Mouse (Mus musculus) NIH3T3 (cell line): ENCODE results near the gene Hist1h2bh.
"Not testable (repeated sequence)": the region's sequence is repeated elsewhere in the genome, so short reads cannot be mapped to it uniquely, and the experiment has no call there.

Source experiments
- DNase-seq: peaks from one replicate; pipeline ENCODE4 v3.0.0-alpha.2; 2012; ENCODE audit warnings: low read depth

Gene Hist1h2bh

DNA sequence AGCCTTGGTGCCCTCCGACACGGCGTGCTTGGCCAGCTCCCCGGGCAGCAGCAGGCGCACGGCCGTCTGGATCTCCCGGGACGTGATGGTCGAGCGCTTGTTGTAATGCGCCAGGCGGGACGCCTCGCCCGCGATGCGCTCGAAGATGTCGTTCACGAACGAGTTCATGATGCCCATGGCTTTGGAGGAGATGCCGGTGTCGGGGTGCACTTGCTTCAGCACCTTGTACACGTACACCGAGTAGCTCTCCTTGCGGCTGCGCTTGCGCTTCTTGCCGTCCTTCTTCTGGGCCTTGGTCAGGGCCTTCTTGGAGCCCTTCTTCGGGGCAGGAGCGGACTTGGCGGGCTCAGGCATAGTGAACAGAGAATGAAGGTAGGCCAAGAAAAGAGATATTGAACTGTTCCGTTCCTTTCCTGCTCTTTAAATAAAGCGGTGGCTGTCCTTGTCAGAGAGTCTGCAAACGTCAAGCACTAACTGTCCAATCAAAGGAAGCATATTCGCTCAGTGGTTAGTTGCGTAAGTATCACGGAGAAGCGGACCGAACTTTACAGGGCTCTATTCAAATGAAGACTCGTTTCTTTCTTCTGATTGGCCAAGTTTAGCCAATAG, at the start of gene Hist1h2bh:
TSS of gene Hist1h2bh (minus strand) at position 394 of the 609 bp plus-strand sequence.
- peak; percentile 88 for DNase-seq

DNA sequence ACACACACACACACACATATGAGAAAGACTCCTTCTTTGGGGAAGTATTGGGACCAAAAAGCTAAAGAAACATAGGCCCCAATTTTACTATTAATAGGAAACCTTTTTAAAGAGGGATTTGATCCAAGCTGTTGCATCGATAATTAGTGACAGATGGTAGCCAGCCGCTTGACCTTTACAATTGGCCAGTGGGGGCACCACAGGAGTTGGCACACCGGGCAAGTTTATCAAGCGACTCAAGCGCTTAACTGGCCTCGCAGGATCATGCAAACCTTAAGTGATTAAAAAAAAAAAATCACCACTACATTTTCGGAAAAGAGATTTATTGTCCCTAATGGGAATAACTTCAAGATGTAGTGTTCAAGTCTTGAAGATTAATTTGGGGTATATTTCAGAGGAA, 49.4 kb upstream of the Hist1h2bh start:
- peak; percentile 43 for DNase-seq

- DNase-seq = not testable (repeated sequence)
Measured at GRCm38 (mm10) chr13:23591886-23592285, 48.7 kb upstream of the Hist1h2bh start.

DNA sequence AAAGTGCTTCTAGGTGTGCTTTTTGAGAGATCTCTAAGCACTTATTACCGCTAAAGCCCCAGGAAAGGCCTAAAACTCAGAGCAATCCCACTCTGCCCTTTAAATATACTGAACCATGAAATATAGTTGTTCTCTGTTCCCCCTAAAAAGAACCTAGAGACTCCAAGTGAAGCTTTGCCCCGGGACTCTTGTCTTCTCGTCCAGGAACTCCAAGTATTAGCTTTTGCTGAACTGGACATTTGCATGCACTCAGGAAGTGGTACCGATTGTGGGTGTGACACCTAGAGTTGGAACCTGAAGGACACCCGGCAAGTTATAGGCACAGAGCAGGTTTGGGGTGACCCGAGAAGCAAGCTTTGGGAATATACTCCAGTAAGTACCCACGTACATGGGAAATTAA, 48.0 kb upstream of the Hist1h2bh start:
- DNase-seq = no peak

- peak; percentile 17 for DNase-seq
Measured at GRCm38 (mm10) chr13:23586940-23587225, 43.7 kb upstream of the Hist1h2bh start.

DNA sequence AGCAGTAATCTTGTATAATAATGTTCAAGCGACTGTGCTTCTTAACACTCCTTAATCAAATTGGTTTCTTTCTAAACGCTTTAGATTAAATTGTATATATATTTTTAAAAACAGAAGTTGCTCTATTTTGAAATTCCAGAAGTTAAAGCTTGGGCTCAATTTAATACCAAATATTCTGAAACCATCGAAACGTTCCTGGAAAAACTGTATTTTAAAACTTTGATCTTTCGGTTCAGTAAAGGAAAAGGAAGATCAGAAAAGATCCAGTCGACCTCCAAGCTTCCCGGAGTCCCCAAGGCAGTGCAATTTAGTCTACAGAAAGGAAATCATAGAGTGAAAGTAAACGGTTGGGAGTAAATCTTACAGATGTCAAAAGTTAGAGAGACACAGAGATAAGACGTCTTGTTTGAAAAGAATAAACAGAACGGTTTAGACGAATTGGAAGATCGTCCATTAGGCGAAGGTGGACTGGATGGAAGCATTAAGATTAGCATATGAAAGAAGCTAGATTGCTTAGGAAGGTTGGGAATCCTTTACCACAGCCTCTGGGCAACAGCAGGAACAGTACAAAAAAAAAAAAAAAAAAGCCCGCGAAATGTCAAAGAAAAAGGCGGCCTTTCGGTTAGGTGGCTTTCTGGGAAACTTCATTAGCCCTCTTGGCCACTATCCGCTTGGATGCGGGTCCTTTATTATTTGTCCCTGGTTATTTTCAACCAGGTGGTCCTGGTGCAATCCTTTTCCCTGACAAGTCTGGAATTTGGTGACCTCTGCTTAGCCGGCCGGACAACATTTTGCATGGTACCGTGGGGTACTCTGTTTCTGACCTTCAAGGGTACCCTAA, 43.1 kb upstream of the Hist1h2bh start:
- DNase-seq = peak; percentile 16

DNA sequence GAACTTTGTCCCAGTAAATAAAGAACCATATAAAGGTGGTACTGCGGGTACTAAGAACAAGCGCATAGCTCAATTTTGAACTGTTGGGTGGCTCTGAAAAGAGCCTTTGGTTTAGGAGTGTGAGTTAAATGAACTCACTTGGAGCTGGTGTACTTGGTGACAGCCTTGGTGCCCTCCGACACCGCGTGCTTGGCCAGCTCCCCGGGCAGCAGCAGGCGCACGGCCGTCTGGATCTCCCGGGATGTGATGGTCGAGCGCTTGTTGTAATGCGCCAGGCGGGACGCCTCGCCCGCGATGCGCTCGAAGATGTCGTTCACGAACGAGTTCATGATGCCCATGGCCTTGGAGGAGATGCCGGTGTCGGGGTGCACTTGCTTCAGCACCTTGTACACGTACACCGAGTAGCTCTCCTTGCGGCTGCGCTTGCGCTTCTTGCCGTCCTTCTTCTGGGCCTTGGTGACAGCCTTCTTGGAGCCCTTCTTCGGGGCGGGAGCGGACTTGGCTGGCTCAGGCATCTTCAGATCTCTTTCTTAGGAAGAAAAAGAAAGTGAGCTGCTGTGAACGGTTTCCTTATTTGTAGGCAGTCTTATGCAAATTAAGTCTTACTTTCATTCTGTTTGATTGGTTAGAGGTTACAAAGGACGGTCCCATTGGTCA, 42.4 kb upstream of the Hist1h2bh start:
- peak; percentile 85 for DNase-seq

- peak; percentile 81 for DNase-seq
Measured at GRCm38 (mm10) chr13:23585029-23585441, 41.8 kb upstream of the Hist1h2bh start.

- DNase-seq = peak; percentile 18
Measured at GRCm38 (mm10) chr13:23584331-23584730, 41.1 kb upstream of the Hist1h2bh start.

GRCm38 (mm10) chr13:23583387-23584068, 40.3 kb upstream of the Hist1h2bh start:
- no peak for DNase-seq

DNA sequence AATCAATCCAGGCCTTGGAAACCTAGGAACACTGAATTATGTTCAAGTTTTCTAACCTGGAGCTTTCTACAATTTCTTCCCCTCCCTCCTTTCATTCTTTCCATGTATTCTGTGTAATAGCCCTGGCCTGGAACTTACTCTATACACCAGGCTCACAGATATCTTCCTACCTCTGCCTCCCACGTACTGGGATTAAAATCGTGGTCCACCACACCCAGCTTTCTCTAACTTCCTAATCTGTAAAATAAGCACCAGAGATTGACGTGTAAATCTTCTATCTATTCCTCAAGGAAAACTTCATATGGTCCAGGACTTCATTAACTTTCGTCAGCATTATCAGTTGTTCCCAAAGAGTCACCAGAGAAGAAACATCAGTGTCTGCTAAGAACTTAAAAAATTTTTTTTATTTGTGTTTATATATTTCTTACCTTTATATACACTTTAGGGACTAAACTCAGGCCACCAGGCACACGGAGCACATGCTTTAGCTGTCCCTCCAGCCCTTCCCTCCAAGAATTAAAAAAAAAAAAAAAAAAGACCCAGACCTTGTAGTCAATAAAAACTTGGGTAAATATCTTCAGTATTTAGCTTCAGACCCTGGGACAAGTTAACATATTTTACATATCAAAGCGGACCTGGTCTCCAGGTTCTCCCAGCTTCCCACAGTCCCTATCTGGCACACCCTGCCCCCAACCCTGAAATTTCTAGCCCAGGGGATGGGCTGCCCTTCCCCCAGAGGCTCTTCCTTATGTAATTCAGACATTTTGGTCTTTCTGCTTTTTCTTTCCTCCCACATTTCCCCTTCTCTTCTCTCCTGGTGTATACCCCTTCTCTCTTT, 39.2 kb upstream of the Hist1h2bh start:
- DNase-seq = no peak

DNA sequence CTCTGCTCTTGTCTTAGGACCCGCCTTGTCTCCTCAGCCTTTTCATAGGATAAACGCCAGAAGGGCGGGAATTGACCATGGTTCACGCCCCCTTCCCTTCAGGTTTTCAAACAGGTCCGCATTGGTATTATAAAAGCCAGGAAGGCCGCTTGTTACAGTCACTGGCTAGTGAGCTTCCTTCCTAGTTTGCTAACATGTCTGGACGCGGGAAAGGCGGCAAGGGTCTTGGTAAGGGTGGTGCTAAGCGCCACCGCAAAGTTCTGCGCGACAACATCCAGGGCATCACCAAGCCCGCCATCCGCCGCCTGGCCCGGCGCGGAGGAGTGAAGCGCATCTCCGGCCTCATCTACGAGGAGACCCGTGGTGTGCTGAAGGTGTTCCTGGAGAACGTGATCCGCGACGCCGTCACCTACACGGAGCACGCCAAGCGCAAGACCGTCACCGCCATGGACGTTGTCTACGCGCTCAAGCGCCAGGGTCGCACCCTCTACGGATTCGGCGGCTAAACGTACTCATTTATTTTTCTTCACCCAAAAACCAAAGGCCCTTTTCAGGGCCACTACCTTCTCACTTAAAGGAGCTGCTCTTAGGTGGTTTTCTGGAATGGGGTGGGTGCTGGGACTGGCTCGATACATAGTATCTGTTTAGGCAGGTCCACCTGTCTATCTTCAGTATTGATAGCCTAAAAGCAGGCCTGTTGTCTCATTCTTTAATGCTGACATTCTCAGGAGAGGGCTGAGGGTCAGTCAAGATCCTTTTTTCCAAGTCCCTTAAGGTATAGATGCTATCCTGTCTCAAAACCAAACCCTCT, 38.4 kb upstream of the Hist1h2bh start, which contains the start of gene Hist1h4d:
TSS of gene Hist1h4d (plus strand) at position 191 of the 811 bp plus-strand sequence.
- peak; percentile 97 for DNase-seq

GRCm38 (mm10) chr13:23577835-23578234, 34.6 kb upstream of the Hist1h2bh start:
- no peak for DNase-seq

- no peak for DNase-seq
Measured at GRCm38 (mm10) chr13:23576906-23577639, 33.9 kb upstream of the Hist1h2bh start.

DNA sequence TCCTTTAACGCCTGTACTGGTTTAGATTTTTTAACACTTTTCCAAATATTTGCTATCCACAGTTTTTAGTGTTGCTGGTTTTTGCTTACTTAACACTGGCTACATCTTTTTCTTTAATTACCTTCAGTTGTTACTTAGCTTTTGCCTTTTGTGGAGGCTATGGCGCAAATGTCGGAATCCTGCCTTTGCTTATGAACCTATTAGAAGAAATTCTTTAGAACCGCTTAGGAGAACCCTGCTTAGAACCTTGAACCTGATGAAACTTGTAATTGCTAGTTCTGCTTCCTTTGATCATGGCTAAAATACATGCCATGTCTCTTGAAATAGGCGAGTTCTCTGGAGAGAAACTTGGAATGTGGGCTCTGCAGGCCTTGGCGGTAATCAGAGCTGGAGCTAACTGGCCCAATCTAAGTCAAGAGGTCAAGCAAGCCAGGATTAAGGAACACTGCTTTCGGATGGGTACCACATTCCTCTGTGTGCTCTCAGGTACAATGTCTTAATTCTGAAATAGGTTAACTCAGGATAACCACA, 33.2 kb upstream of the Hist1h2bh start:
- DNase-seq = peak; percentile 31

- not testable (repeated sequence) for DNase-seq
Measured at GRCm38 (mm10) chr13:23575864-23576313, 32.7 kb upstream of the Hist1h2bh start.

DNA sequence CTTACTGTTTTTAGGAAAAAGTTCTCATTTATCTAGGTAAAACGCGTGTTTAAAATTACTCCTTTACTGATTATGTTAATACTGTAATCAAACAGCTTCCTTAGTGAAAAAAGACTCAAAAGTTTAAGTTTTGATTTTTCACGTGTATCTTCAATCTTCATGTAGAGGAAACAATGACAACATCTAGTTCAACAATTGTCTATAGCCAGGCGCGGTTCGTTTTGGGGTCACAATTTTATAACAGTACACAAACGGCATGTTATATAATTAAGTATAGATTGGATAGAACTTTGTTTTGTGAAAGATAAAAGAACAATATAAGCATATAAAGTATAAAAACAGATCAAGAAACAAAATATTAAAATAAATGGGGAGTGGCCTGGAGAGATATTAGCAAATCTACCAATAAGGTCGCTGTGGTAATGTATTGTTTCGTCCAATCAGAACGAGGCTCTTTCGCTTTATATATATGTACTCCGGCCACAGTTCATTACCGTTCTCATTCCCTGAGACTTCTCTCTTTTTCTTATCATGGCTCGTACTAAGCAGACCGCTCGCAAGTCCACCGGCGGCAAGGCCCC, 32.2 kb upstream of the Hist1h2bh start, which contains the start of gene Hist1h3d:
TSS of gene Hist1h3d (plus strand) at position 493 of the 581 bp plus-strand sequence.
- DNase-seq = peak; percentile 84

DNA sequence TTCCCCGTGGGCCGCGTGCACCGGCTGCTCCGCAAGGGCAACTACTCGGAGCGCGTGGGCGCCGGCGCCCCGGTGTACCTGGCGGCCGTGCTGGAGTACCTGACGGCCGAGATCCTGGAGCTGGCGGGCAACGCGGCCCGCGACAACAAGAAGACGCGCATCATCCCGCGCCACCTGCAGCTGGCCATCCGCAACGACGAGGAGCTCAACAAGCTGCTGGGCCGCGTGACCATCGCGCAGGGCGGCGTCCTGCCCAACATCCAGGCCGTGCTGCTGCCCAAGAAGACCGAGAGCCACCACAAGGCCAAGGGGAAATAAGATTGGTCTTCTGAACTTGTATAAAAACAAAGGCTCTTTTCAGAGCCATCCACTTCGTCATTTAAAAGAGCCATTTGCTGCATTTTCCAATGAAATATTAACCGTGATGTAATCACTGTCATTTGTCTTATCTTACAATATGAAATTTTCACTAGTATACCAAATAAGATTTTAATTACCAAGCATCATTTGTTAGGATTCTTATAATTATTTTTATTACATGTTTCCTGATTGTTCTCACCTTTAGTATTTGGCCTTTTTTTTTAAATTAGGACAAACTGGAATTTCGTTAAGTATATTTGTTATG, 31.5 kb upstream of the Hist1h2bh start:
- DNase-seq = not testable (repeated sequence)
